Mouse (Mus musculus) lung, postnatal 0 days (tissue): ENCODE data around the gene Zfp207.

Experiments
- CTCF ChIP-seq: IDR thresholded peaks from 2 replicates; pipeline ENCODE4 v1.5.1; 2016; ENCODE audit warnings: antibody characterized with exemption, mild to moderate bottlenecking
- EP300 ChIP-seq: IDR thresholded peaks from 2 replicates; pipeline ENCODE4 v1.6.1; 2016; ENCODE audit warnings: antibody characterized with exemption, mild to moderate bottlenecking, control low read depth

DNA sequence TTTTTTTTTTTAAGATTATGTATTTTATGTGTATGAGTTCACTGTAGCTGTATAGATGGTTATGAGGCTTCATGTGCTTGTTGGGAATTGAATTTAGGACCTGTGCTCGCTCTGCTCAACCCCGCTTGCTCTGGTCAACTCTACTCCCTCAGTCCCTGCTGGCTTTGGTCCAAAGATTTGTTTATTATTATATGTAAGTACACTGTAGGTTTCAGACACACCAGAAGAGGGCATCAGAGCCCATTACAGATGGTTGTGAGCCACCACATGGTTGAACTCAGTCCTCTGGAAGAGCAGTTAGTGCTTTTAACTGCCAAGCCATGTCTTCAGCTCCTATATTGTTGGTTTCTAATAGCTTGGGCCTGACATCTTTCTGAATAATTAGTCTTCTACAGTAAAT is 66.8 kb downstream of the Zfp207 start:
- TF ChIP-seq CTCF (0 out of 2 replicates have a peak, but pooled peaks have one; percentile 20), EP300 (no peak)
